Comparison of ENCODE assay signal across 14 mouse cellular contexts in genomic region chr6:143315859-143316258, GRCm38 (mm10).
DNase-seq lines count a peak whose midpoint lies in the region; ATAC-seq lines count a peak whose summit lies in the region.
"Had no signal": no experiment of that assay in that cellular context is flagged by ENCODE, and none has a peak within 500 bp of the region (broad histone marks: within the 10 kb centered on the region; RNA-seq: fewer than 3 reads in every experiment).

No protein-coding gene starts in this region.

- peak; percentile 91 for ATAC-seq in lung, embryonic 15.5 days (ENCODE audit: borderline replicate concordance, extremely low read depth, low FRiP score, low TSS enrichment)
- ATAC-seq in hindbrain, embryonic 13.5 days (ENCODE audit: low FRiP score), result no peak
- ATAC-seq: Patski had no signal

- WGBS in heart, embryonic 10.5 days, result 75% methylated on average over 9 of the region's 9 CpGs
- 31% methylated on average over 9 of the region's 9 CpGs for WGBS in lung, embryonic 15.5 days
- 88% methylated on average over 9 of the region's 9 CpGs for WGBS in hindbrain, embryonic 13.5 days

- peak; percentile 97 for DNase-seq in heart, adult 11 months
- DNase-seq in heart, embryonic 10.5 days (ENCODE audit: low spot score), result no peak
- peak; percentile 16 for DNase-seq in ovary, postnatal 36 days (ENCODE audit: low spot score)
- no peak for DNase-seq in ovary, postnatal 14 days (ENCODE audit: low spot score)
- DNase-seq in T-cell, adult 2 months (ENCODE audit: low spot score), result no peak
- no peak for DNase-seq in thymus, postnatal 36 days
- DNase-seq: gastrocnemius, adult 2 months; right cerebral cortex, postnatal 25 days had no signal

- no peak overlapping the region for H3K4me3 ChIP-seq in heart, embryonic 10.5 days
- H3K4me3 ChIP-seq in lung, embryonic 15.5 days, result no peak overlapping the region
- no peak overlapping the region for H3K4me3 ChIP-seq in hindbrain, embryonic 13.5 days
- H3K4me3 ChIP-seq: gastrocnemius, adult 2 months; hindbrain, embryonic 10.5 days; megakaryocyte, embryonic 14.5 days had no signal

- no peaks in the 10 kb centered on the region for H3K9me3 ChIP-seq in heart, embryonic 10.5 days
- no peaks in the 10 kb centered on the region for H3K9me3 ChIP-seq in lung, embryonic 15.5 days
- H3K9me3 ChIP-seq in hindbrain, embryonic 13.5 days, result no peaks in the 10 kb centered on the region
- H3K9me3 ChIP-seq: hindbrain, embryonic 10.5 days; megakaryocyte, embryonic 14.5 days had no signal

- H3K9ac ChIP-seq in lung, embryonic 15.5 days, result no peak overlapping the region
- no peak overlapping the region for H3K9ac ChIP-seq in hindbrain, embryonic 13.5 days

- no peak overlapping the region for H3K27ac ChIP-seq in heart, embryonic 10.5 days
- no peak overlapping the region for H3K27ac ChIP-seq in lung, embryonic 15.5 days
- no peak overlapping the region for H3K27ac ChIP-seq in hindbrain, embryonic 13.5 days
- H3K27ac ChIP-seq: gastrocnemius, adult 2 months; hindbrain, embryonic 10.5 days; stomach, postnatal 0 days had no signal

- no peaks in the 10 kb centered on the region for H3K4me1 ChIP-seq in heart, embryonic 10.5 days
- H3K4me1 ChIP-seq in lung, embryonic 15.5 days, result 0 out of 2 replicates have a peak, but pooled peaks cover 4% of the 10 kb centered on the region
- 0 out of 2 replicates have a peak, but pooled peaks cover under 1% of the 10 kb centered on the region for H3K4me1 ChIP-seq in hindbrain, embryonic 13.5 days (replicated peaks)
- H3K4me1 ChIP-seq: hindbrain, embryonic 10.5 days; megakaryocyte, embryonic 14.5 days had no signal

- H3K36me3 ChIP-seq in heart, embryonic 10.5 days, result no peaks in the 10 kb centered on the region
- no peaks in the 10 kb centered on the region for H3K36me3 ChIP-seq in lung, embryonic 15.5 days
- H3K36me3 ChIP-seq in hindbrain, embryonic 13.5 days, result no peaks in the 10 kb centered on the region
- H3K36me3 ChIP-seq: hindbrain, embryonic 10.5 days had no signal

- H3K4me2 ChIP-seq in lung, embryonic 15.5 days, result no peak overlapping the region
- H3K4me2 ChIP-seq in hindbrain, embryonic 13.5 days, result no peak overlapping the region

- H3K27me3 ChIP-seq in heart, embryonic 10.5 days (ENCODE audit: insufficient read depth, poor library complexity, severe bottlenecking), result no peaks in the 10 kb centered on the region
- no peaks in the 10 kb centered on the region for H3K27me3 ChIP-seq in lung, embryonic 15.5 days
- H3K27me3 ChIP-seq in hindbrain, embryonic 13.5 days, result no peaks in the 10 kb centered on the region
- H3K27me3 ChIP-seq: megakaryocyte, embryonic 14.5 days had no signal

Comparison
In these comparisons a context has a peak if more than half of its experiments do, and no peak if none do; other contexts are left out.
1. DNase-seq: peak in heart, adult 11 months (single experiment) and ovary, postnatal 36 days (single experiment); none in heart, embryonic 10.5 days (single experiment), ovary, postnatal 14 days (single experiment), T-cell, adult 2 months (single experiment) and thymus, postnatal 36 days (0 of 2).